Mouse (Mus musculus) urinary bladder, postnatal 4 days (tissue): ENCODE data around the gene Tacstd2.
A peak's percentile ranks its signal among the peaks of the same experiment; 100 is the strongest.
"Not testable (repeated sequence)": the region's sequence is repeated elsewhere in the genome, so short reads cannot be mapped to it uniquely, and the experiment has no call there.

ENCODE experiments used
- DNase-seq, 2 experiments: peaks; one replicate each; pipeline ENCODE4 v3.0.0; 2021 to 2022; ENCODE audit warnings: low spot score in 2 of 2

The Tacstd2 gene

DNA sequence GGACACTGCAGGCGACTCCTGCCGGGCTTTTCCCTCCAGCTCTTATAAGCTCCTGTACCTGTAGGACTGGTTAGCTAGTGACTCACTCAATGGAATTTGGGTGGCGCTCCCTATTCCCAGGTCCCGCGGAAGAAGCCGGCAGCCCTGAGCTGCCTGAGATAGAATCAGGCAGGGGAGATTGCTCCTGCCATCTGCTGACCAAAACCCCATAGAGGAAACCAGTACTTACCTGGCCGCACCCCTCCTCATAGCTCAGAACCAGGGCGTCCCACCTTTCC is at the start of gene Tacstd2:
TSS of gene Tacstd2 (minus strand) at position 20 of the 278 bp plus-strand sequence.
- peak in 1 of 2 experiments; percentile 43 for DNase-seq

DNA sequence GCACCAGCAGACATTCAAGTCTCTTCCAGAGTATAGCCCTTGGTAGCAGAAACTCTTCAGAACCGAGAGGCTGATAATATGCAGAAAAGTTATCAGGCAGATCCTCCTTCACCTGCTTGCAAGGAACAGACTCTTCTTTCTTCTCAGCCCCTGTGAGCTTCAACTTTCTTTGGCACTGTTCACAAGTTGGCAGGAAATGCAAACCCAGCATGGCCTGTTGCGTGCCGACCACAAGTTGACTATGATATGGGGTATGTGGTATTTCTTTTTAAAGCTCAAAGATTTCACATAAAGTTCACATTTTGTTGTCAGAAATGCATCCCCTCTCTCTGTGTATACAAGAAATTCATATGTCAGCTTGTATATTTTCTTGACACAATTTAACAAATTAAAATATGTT is 30.7 kb upstream of the Tacstd2 start:
- DNase-seq, result no peak

DNA sequence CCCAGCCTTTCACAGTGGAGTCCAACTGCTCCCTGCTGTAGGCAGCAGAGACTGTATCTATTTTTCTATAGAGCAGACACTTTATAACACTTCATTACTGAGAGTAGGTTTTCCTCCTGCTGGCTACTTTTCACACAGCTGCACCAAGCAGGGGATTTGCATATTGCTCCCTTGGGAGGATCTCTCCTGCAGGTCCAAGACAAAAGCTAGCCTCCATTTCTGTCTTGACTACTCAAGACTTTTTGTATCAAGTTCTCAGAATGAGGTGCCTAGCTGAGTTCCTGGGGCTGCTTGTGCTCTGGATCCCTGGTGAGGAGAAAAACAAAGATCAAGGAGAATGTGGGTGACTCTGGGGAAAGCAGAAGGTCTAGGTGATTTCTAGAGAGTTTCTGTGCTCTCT is 19.8 kb upstream of the Tacstd2 start:
- no peak for DNase-seq

DNA sequence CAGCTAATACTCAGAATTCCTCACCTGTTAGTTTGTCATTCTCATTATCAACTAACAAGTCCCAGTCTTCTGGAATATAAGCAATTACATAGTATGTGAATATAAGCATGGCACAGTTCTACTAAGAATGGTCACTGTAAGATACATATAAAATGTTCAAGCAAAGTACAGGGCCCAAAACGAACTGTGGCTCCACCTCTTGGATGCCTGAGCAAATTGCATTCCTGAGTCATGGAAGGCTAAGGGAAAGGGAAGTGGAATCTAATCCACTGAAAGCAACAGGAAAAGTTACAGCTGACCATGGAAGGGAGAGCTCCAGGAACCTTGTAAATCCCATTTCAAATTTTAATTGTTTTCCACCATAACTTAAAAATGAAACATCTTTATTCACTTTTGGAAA is 14.0 kb upstream of the Tacstd2 start:
- DNase-seq, result no peak

DNA sequence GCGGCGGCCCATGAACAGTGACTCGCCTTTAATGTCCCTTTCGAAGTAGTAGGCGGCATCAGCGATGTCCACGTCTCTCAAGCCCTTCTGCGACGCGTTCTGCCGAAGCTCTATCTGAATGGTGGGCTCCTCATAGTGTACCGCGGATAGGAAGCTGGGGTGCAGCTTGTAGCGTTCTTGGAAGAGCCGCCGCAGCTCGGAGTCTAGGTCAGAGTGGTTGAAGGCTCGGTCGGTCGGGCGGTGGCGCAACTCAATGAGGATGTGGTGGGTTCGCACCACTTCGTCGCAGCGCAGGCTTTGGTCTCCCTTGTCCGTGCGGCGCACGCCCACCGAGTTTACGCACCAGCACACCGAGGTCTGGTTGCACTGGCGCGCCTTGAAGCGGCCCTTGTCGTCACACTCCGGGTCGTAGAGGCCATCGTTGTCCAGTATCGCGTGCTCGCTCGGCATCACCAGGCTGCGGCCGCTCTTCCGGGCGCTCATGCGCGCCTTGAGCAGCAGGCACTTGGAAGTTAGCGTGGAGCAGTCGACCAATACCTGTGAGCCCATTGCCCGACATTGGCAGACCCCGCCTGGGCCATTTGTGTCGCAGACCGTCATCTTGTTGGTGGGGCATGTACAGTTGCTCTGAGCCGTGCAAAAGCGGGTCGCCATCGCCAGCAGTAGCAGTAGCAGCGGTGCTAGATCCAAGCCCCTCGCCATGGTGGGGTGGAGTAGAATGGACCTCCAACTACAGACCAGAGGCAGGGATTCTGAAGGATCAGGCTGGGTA is 405 bp downstream of the Tacstd2 start:
- no peak for DNase-seq

DNA sequence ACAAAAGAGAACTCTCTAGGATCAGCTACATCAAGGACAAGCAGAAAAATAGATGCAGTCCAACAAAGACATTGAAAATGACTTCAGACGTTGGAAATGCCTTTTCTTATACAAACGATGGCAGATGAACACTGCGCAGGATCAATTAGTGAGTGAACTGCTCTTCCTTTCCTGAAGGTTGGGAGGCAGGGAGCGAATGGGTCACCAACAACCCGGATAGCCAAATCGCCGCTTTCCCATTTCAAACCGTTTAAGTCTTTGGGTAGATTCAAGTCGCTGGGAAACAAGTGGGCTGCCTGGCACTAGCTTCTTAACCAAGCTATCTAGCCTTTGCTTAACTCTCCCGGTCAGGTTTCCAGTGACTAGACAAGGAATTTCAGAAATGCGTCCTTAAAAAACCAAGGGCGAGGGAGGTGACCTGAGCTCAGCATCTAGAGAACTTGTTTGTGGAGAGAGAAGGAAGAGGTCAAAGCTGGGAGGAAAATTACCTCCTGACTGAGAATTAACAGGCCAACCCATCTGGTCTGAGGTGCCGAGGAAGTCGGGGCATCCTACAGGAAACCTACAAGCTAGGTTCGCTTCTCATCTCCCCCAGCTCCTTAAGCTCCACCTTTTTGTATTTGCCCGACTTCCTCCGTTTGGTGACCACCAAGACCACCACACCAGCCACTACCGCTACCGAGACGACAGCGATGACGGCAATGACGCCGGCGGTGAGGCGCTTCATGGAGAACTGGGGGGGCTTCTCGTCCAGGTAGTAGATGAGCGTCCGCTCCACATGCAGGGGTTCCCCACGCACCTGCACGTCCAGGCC is 1.2 kb downstream of the Tacstd2 start:
- no peak for DNase-seq

DNA sequence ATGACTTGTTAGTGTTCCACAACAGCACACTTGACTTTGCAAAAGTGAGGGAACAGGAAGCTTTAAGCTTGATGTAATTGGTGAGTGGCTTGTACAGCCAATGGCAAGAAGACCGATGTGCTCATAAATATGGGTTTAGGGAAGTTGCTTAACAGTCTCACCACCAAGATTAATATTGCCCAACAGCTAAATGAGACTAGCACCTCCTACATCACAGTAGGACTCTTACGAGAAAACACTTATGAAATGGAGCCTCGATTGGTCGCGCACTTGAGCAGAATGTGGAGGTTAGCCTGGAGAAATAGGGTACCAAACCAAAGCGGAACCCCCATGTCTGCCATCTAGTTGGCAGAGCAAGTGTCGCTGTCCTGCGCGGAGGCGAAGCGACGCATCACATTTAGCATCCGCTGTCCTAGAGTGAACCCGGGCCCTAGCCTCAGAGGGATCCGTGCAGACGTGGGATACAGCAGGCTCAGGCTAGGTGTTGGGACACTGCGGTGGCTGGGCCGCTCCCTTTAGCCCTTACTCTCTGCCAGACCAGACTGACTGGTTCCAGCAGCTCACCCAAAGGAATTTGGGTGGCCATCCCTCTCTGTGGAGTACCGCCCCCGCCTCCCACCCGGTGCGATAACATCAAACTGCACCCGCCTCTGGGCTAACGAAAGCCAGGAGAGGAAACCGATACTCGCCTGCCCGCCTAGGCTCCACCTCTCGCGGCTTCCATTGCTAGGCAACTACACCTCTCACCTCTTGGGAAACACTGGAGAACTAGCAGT is 2.7 kb downstream of the Tacstd2 start:
- DNase-seq, result peak; percentile 68 to 75

DNA sequence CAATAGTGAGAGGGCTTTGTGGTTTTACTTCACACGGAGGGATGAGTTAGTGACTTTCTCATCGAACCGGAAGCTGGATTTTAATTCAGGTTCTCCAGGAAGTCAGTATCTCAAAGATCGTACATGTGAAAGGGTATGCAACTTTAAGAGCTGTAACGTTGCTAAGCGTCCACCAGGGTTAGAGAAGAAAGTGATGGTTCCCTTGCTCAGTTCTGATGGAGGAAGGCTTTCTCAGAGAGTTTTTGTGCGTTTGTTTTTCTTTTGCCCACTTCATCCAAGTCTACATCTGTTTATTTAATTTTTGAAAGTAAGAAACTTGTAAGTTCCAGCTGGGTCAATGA is 3.8 kb downstream of the Tacstd2 start:
- DNase-seq, result no peak

DNA sequence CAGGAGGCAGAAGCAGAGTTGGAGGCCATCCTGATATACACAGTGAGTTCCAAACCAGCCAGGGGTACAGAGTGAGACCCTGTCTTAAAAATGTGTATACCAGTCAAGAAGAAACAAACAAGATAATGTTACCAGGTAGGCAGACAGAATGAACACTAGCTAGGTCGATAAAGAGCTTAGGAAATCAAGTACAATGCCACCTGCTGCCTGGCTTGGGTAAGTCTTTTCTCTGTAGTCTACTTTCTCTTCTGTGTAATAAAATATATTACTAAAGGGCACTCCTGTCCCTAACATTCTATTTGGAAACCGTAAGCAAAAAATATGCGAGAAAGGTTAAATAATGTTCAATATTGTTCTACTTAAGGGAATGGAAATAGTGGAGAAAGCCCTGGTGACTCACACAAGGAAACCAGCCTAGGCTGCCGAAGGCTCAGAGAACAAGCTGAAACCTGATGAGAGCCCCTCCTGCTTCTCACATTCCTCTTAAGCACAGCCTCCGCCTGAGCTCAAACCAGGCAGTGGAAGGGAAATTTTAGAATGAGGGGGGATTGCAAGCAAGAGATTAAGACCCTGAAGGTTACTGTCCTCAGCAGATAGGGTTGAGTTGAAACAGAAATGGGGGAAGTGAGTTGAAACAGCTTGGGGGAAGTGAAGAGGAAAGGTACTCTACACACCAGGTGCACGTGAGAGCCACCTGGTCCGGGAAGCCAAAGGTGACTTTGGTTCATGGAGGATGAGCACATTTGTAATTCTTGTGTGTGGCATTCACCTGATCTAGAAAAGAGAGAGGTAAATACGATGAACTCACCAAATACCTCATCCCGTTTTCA is 4.4 kb downstream of the Tacstd2 start:
- no peak for DNase-seq

DNA sequence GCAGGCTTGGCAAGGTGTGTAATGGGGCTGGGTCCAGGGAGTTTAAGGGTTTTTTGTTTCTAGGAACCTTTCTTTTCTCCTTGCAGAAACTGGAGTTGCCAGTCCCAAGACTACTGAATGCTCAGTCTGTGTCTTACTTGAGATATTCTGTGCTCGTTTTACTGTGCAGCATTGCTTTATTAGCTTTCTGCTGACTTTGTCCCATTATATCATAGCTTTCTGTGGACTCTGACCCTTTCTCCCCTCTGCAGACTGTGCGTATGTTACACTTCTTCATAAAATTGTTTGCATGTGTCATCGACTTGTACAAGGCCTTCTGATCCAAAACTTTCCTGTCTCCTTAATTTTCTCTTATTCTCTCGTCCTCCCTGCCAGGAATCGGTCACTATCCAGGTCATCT is 9.2 kb downstream of the Tacstd2 start:
- no peak for DNase-seq

DNA sequence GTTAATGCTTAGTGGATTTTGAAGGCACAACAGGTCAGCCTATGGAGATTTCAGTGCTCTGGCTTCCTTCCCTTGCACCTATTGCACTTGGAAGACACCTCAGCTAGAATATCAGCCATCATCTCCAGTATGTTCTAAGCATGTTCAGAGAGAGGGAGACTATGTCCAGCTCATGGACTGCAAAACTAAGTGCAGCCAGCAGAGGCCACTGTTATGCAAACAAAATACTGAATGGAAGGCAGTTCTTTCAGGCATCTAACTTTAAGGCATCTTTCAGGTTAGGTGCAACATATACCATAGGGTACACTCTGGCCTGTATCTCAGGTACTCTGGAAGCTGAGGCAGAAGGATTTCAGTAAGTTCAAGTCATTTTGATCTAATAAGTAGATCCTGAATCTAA is 24.8 kb downstream of the Tacstd2 start:
- no peak for DNase-seq

DNA sequence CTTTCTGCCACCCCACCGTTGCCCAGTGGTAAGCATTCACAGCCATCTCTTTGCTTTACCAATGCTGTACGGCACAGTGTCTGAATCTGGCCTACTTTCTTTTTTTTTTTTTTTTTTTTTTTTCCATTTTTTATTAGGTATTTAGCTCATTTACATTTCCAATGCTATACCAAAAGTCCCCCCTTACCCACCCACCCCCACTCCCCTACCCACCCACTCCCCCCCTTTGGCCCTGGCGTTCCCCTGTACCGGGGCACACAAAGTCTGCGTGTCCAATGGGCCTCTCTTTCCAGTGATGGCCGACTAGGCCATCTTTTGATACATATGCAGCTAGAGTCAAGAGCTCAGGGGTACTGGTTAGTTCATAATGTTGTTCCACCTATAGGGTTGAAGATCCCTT is 33.7 kb downstream of the Tacstd2 start:
- not testable (repeated sequence) for DNase-seq

DNA sequence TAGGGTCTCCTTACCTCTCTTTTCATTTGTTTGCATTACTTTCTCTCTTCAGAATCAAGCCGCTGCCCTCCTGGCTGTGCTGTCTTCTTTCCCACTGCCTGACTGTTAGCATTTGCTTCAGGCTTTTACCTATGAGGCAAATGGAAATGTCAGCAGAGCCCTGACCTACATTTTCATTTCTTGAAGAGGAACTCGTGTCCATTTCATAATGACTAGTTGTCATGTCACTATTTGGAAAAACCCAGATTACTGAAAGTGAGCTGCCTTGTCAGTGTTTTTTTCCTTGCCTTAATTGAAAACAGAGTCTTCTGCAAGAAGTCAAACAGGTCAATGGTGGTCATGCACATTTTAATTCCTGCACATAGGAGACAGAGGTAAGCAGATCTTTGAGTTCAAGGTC is 43.8 kb downstream of the Tacstd2 start, which contains the start of gene Il23r:
TSS of gene Il23r (minus strand) at position 101 of the 400 bp plus-strand sequence.
- no peak for DNase-seq
